Mouse (Mus musculus) brain, embryonic 14.5 days (tissue): ENCODE data around the gene Sprtn. TPM values are rescaled to one million over a fixed set of nuclear protein-coding genes. Genes with fewer than 3 reads are reported as not detected.
A peak's percentile ranks its signal among the peaks of the same experiment; 100 is the strongest.

ENCODE experiments used
- DNase-seq: peaks from one replicate; pipeline ENCODE4 v3.0.0-alpha.2; 2011; ENCODE audit warnings: low read depth
- CTCF ChIP-seq: fragments of 200-500 bp; IDR thresholded peaks from 2 replicates; pipeline ENCODE4 v1.5.1; 2012; ENCODE audit warnings: inconsistent platforms, mild to moderate bottlenecking, moderate library complexity, borderline replicate concordance; ENCODE audit not compliant: insufficient read depth, insufficient read length; ENCODE audit errors: extremely low read depth
- POLR2A ChIP-seq: fragments of 200-500 bp; IDR thresholded peaks from 2 replicates; pipeline ENCODE4 v1.6.1; 2012; ENCODE audit warnings: mild to moderate bottlenecking, inconsistent platforms, borderline replicate concordance; ENCODE audit not compliant: poor library complexity, insufficient read depth, insufficient read length, severe bottlenecking; ENCODE audit errors: extremely low read depth
- polyA plus RNA-seq: library from polyadenylated mRNA; depleted of rRNA; stranded (reverse); fragments of >200 nt; gene quantifications from 2 replicates; pipeline ENCODE4 v1.2.3, GENCODE M21; 2012; rRNA removed

Sprtn gene
- polyA plus RNA-seq: 20.0 and 20.3 TPM in 2 replicates

DNA sequence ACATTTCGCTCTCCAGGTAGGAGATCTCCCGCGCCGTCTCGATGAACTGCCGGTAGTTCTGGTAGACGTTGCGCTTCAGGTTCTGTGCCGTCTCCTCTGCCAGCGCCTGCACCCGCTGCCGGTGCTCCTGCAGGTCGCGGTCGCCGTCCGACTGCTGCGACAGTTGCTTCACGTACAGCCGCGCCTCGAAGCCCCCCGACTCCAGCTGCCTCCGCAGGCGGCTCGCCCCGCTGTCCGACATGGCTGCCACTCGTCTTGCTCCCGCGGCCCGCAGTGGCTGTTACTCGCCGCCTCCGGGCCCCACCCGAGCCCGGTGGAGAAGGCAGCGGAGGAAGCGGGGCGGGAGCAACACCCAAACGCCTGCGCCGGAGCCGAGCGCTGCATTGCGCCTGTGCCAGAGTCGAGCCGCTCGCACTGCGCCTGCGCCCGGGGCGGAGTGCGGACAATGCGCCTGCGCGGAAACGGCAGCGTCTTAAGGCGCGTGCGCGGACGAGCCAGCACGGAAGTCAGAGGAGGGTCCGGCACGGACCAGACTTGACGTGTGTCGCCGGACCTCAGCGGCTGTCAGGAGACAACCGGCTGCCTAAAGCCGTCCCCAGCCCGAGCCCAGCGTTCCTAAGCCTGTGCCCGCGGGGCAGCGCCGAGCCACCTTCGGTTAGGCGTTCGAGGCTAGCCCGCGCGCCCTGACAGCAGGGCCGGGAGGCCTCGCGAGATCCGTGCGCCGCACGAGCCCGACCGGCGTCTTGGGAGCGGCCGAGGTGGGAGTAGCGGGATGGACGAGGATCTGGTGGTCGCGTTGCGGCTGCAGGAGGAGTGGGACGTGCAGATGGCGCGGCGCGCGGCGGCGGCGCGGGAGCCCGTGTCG, at the start of gene Sprtn, which contains the start of gene Exoc8:
TSS of gene Sprtn (plus strand) at position 501 of the 865 bp plus-strand sequence.
TSS of gene Exoc8 (minus strand) at position 320 of the 865 bp plus-strand sequence.
- TF ChIP-seq CTCF (no peak), POLR2A (peak; percentile 50)
- DNase-seq: peak; percentile 98

- no peak for DNase-seq
- no peak for TF ChIP-seq CTCF
- no peak for TF ChIP-seq POLR2A
Measured at GRCm38 (mm10) chr8:124853511-124853910, 44.2 kb upstream of the Sprtn start.

GRCm38 (mm10) chr8:124859466-124859865, 38.2 kb upstream of the Sprtn start:
- peak; percentile 36; the same call in 1 of the 2 replicates for TF ChIP-seq CTCF
- TF ChIP-seq POLR2A: no peak
- no peak for DNase-seq

- no peak for DNase-seq
- TF ChIP-seq POLR2A (no peak), CTCF (no peak)
Measured at GRCm38 (mm10) chr8:124860188-124860587, 37.5 kb upstream of the Sprtn start.

GRCm38 (mm10) chr8:124862321-124863162, 35.1 kb upstream of the Sprtn start, which contains the start of the genes Gnpat and 2810004N23Rik:
Gene Gnpat, plus strand, starts transcription at chr8:124863033.
Gene 2810004N23Rik, minus strand, starts transcription at chr8:124863120.
- TF ChIP-seq POLR2A (peak; percentile 97), CTCF (no peak)
- DNase-seq: peak; percentile 96

DNA sequence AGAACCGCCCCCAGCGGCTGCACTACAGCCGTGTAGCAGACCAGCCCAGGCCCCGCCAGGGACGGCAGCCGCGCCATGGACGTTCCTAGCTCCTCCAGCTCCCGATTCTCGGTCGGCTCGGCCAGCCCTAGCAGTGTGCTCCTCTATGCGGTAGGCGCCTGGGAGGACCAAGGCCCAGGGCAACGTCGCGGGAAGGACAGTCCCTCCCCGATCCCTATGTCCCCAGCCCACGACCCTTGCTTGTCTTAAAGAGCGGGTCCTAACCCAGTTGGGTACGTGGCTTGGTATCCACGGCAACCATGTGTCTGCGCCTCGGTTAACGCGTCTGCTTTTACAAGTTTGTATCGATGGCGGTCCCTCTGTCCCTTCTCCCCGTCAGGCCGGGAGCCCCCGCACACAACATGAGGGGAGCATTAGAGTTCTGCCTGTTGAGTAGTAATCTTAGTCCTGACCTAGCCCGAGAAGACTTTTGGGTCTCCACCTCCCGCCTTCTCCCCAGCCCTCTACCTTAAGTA, 34.5 kb upstream of the Sprtn start:
- TF ChIP-seq CTCF (no peak), POLR2A (no peak)
- no peak for DNase-seq

GRCm38 (mm10) chr8:124863729-124864128, 34.0 kb upstream of the Sprtn start:
- no peak for DNase-seq
- no peak for TF ChIP-seq POLR2A

GRCm38 (mm10) chr8:124866669-124867068, 31.0 kb upstream of the Sprtn start:
- no peak for DNase-seq
- TF ChIP-seq POLR2A (no peak), CTCF (no peak)

DNA sequence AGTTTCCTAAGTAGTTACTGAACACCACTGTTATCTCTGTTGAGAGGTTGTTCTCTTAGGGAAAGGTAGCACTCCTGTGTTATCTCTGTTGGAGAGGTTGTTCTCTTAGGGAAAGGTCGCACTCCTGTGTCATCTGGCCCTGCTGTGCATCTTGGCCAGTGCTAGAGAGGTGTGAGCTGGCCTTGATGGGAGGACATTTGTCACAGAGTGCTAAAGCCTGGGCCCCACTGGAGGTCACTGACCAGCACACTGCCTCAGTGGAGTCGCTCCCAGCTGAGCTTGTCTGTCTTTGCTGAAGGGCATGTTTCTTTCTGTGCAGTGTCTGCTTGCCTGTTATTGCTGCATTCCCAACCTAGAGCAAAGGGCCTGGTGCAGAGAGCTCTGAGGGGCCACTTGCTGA, 30.6 kb upstream of the Sprtn start:
- TF ChIP-seq CTCF: no peak
- TF ChIP-seq POLR2A: no peak

DNA sequence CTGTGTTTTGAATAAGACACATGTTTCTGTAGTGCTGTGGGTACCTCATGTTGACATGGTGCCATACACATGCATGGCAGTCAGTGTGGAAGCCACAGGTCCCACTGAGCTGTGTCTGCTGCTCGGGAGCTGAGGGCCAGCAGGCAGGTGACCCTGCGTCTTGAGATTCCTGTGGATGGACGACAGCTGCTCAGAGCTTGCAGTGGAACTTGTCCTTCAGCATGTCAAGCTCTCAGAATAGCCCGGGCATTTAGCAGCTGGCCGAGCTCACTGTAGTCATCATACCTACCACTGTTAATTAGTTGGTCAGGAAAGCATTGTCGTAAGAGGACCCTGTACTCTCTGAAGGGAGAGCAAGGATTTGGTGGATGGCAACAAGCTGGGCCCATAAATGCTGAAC, 28.0 kb upstream of the Sprtn start:
- no peak for DNase-seq
- TF ChIP-seq POLR2A: no peak

More for the DNA sequence above, 30.6 kb upstream of the Sprtn start:
- no peak for DNase-seq

GRCm38 (mm10) chr8:124871474-124871873, 26.2 kb upstream of the Sprtn start:
- no peak for DNase-seq
- TF ChIP-seq POLR2A (no peak), CTCF (no peak)
